Mouse (Mus musculus): ENCODE results near the gene Mrps17. TPM values are rescaled to one million over a fixed set of nuclear protein-coding genes. Genes with fewer than 3 reads are reported as not detected.
A peak's percentile ranks its signal among the peaks of the same experiment; 100 is the strongest.

The Mrps17 gene
- polyA plus RNA-seq, 1 experiment from 2014 or later = 240 TPM

GRCm38 (mm10) chr5:129729286-129729685 lies 14.0 kb downstream of the Mrps17 start:
- Histone ChIP-seq H3K4me2 (ENCODE audit: low read length) (no peak overlapping the region), H3K4me1 (ENCODE audit: control insufficient read depth, insufficient read depth, low read length) (peaks cover 8% of the 10 kb centered on the region), H3K4me3 (ENCODE audit: low read depth, low read length) (no peak overlapping the region), H3K27me3 (replicated peaks; ENCODE audit: control insufficient read depth, insufficient read depth, low read length) (no peaks in the 10 kb centered on the region), H3K9ac (ENCODE audit: low read length) (no peak overlapping the region), H3K36me3 (ENCODE audit: control insufficient read depth, insufficient read depth, low read length) (no peaks in the 10 kb centered on the region), H3K27ac (ENCODE audit: low read depth, low read length) (no peak overlapping the region), H3K9me3 (replicated peaks; ENCODE audit: control insufficient read depth, low read length) (no peaks in the 10 kb centered on the region)
- ATAC-seq = no peak
- DNase-seq (ENCODE audit: low spot score) = no peak
- 75% methylated on average over 11 of the region's 11 CpGs for WGBS

- DNase-seq (ENCODE audit: low spot score) = no peak
- Histone ChIP-seq H3K27ac (ENCODE audit: low read depth, low read length) (no peak overlapping the region), H3K4me2 (ENCODE audit: low read length) (no peak overlapping the region), H3K27me3 (replicated peaks; ENCODE audit: control insufficient read depth, insufficient read depth, low read length) (no peaks in the 10 kb centered on the region), H3K9me3 (replicated peaks; ENCODE audit: control insufficient read depth, low read length) (no peaks in the 10 kb centered on the region), H3K4me3 (ENCODE audit: low read depth, low read length) (no peak overlapping the region), H3K4me1 (ENCODE audit: control insufficient read depth, insufficient read depth, low read length) (peaks cover 8% of the 10 kb centered on the region), H3K9ac (ENCODE audit: low read length) (no peak overlapping the region; the same call in 1 of the 2 replicates), H3K36me3 (ENCODE audit: control insufficient read depth, insufficient read depth, low read length) (no peaks in the 10 kb centered on the region)
- WGBS = 87% methylated on average over 11 of the region's 11 CpGs
- no peak for ATAC-seq
Measured at GRCm38 (mm10) chr5:129730344-129730743, 15.0 kb downstream of the Mrps17 start.

DNA sequence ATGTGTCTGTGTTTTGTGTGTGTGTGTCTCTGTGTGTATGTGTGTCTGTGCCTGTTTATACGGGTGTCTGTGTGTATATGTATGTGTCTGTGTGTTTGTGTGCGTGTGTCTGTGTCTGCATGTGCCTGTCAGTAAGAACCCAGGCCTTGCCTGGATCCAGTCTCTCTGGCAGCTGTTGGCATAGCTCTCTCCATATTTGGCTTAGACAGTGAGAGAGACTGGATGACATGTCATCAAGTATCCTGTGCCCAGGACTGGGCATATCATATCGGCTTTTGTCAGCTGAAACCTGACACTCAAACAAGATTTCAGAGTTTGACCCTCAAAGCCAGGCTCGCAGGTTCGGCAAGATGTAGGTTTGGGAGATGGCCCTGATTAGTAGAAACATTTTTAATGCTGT lies 15.7 kb downstream of the Mrps17 start:
- DNase-seq (ENCODE audit: low spot score) = no peak
- Histone ChIP-seq H3K27ac (ENCODE audit: low read depth, low read length) (no peak overlapping the region), H3K9me3 (replicated peaks; ENCODE audit: control insufficient read depth, low read length) (no peaks in the 10 kb centered on the region), H3K27me3 (replicated peaks; ENCODE audit: control insufficient read depth, insufficient read depth, low read length) (no peaks in the 10 kb centered on the region), H3K36me3 (ENCODE audit: control insufficient read depth, insufficient read depth, low read length) (no peaks in the 10 kb centered on the region), H3K9ac (ENCODE audit: low read length) (no peak overlapping the region), H3K4me2 (ENCODE audit: low read length) (no peak overlapping the region), H3K4me3 (ENCODE audit: low read depth, low read length) (no peak overlapping the region), H3K4me1 (ENCODE audit: control insufficient read depth, insufficient read depth, low read length) (peaks cover 5% of the 10 kb centered on the region)
- 90% methylated on average over 5 of the region's 5 CpGs for WGBS
- no peak for ATAC-seq

DNA sequence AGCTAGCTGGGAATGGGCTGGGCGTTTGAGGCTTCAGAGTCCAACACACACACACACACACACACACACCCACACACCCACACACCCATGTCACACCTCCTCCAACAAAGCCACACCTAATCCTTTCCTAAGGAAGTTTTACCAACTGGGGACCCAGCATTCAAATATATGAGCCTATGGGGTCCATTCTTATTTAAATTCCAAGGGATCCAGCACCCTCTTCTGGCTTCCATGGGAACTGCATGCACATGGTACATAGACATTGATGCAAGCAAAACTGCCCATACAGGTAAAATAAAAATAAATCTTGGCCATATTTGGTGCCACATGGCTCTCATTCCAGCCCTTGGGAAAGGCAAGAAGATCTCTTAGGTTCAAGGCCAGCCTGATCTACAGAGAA lies 25.7 kb downstream of the Mrps17 start:
- Histone ChIP-seq H3K27ac (ENCODE audit: low read depth, low read length) (no peak overlapping the region), H3K4me3 (ENCODE audit: low read depth, low read length) (no peak overlapping the region), H3K4me2 (ENCODE audit: low read length) (no peak overlapping the region), H3K27me3 (replicated peaks; ENCODE audit: control insufficient read depth, insufficient read depth, low read length) (no peaks in the 10 kb centered on the region), H3K9me3 (replicated peaks; ENCODE audit: control insufficient read depth, low read length) (no peaks in the 10 kb centered on the region), H3K9ac (ENCODE audit: low read length) (no peak overlapping the region), H3K4me1 (ENCODE audit: control insufficient read depth, insufficient read depth, low read length) (no peaks in the 10 kb centered on the region), H3K36me3 (ENCODE audit: control insufficient read depth, insufficient read depth, low read length) (peaks cover 21% of the 10 kb centered on the region)
- WGBS = 100% methylated on average over 1 of the region's 1 CpGs
- no peak for ATAC-seq
- DNase-seq (ENCODE audit: low spot score) = peak; percentile 59

DNA sequence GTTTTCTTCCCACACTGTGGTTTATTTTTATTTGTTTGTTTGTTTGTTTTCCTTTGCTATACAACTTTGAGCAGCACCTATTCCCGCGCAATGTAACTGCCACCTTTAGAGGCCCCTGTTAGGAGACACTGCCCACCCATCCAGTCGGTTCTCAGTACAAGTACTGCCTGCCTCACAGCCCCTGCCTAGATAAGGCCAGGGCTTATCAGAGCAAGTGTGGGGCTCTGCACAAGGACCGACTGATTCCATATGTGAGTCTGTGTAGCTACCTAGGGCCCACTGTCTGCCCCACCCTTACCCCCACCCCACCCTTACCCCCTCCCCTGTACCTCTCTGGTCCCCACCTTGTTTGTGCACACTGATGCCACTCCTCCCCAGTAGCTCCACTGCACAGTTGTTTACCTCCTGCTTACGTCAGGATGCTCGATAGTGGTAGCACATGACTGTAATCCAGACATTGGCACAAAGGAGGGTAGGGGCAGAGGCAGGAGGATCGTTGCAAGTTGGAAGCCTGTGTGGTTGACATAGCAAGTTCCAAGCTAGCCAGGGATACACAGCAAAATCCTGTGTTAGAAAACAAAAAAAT lies 27.7 kb downstream of the Mrps17 start:
- DNase-seq (ENCODE audit: low spot score) = no peak
- 91% methylated on average over 7 of the region's 7 CpGs for WGBS
- no peaks in the 10 kb centered on the region for H3K27me3 ChIP-seq (replicated peaks; ENCODE audit: control insufficient read depth, insufficient read depth, low read length)
- peaks cover 32% of the 10 kb centered on the region for H3K36me3 ChIP-seq (ENCODE audit: control insufficient read depth, insufficient read depth, low read length)
- no peaks in the 10 kb centered on the region for H3K9me3 ChIP-seq (replicated peaks; ENCODE audit: control insufficient read depth, low read length)
- no peak for ATAC-seq
- no peaks in the 10 kb centered on the region for H3K4me1 ChIP-seq (ENCODE audit: control insufficient read depth, insufficient read depth, low read length)
- no peak overlapping the region for H3K4me3 ChIP-seq (ENCODE audit: low read depth, low read length)
- H3K4me2 ChIP-seq (ENCODE audit: low read length) = no peak overlapping the region
- H3K27ac ChIP-seq (ENCODE audit: low read depth, low read length) = no peak overlapping the region
- no peak overlapping the region for H3K9ac ChIP-seq (ENCODE audit: low read length)

DNA sequence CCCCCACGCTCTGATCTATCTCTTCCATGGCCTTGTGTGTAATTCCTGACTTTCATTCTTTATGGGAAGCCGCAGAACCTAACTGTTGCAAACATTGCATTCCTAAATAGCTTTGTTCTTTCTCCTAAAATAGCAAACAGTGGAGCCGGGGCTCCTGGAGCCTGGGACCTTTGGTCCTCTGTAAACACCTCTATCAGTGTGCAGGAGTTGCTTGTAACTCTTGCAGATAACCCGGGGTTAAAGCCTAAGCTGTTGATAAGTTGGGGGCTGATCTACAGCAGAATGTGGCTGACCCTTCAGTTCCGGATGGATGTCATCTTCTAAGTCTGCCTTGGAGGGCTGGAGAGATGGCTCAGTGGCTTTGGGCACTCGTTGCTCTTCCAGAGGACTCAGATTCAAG lies 28.8 kb downstream of the Mrps17 start:
- H3K36me3 ChIP-seq (ENCODE audit: control insufficient read depth, insufficient read depth, low read length) = peaks cover 42% of the 10 kb centered on the region
- H3K27me3 ChIP-seq (replicated peaks; ENCODE audit: control insufficient read depth, insufficient read depth, low read length) = no peaks in the 10 kb centered on the region

GRCm38 (mm10) chr5:129756886-129757285 lies 41.6 kb downstream of the Mrps17 start:
- Histone ChIP-seq H3K4me3 (ENCODE audit: low read depth, low read length) (no peak overlapping the region), H3K9me3 (replicated peaks; ENCODE audit: control insufficient read depth, low read length) (no peaks in the 10 kb centered on the region), H3K9ac (ENCODE audit: low read length) (no peak overlapping the region), H3K4me1 (ENCODE audit: control insufficient read depth, insufficient read depth, low read length) (peaks cover 7% of the 10 kb centered on the region; the same call in 1 of the 2 replicates), H3K27me3 (replicated peaks; ENCODE audit: control insufficient read depth, insufficient read depth, low read length) (no peaks in the 10 kb centered on the region), H3K27ac (ENCODE audit: low read depth, low read length) (no peak overlapping the region), H3K4me2 (ENCODE audit: low read length) (no peak overlapping the region), H3K36me3 (ENCODE audit: control insufficient read depth, insufficient read depth, low read length) (peaks cover 37% of the 10 kb centered on the region)
- DNase-seq (ENCODE audit: low spot score) (no peak), ATAC-seq (no peak)
- WGBS = 93% methylated on average over 20 of the region's 20 CpGs

More for the DNA sequence above, 28.8 kb downstream of the Mrps17 start:
- Histone ChIP-seq H3K4me2 (ENCODE audit: low read length) (no peak overlapping the region), H3K4me3 (ENCODE audit: low read depth, low read length) (no peak overlapping the region), H3K4me1 (ENCODE audit: control insufficient read depth, insufficient read depth, low read length) (no peaks in the 10 kb centered on the region), H3K9ac (ENCODE audit: low read length) (no peak overlapping the region), H3K27ac (ENCODE audit: low read depth, low read length) (no peak overlapping the region), H3K9me3 (replicated peaks; ENCODE audit: control insufficient read depth, low read length) (no peaks in the 10 kb centered on the region)
- ATAC-seq (no peak), DNase-seq (ENCODE audit: low spot score) (no peak)
- WGBS = 86% methylated on average over 6 of the region's 6 CpGs

GRCm38 (mm10) chr5:129759929-129760480 lies 44.7 kb downstream of the Mrps17 start:
- Histone ChIP-seq H3K27me3 (replicated peaks; ENCODE audit: control insufficient read depth, insufficient read depth, low read length) (no peaks in the 10 kb centered on the region), H3K4me1 (ENCODE audit: control insufficient read depth, insufficient read depth, low read length) (peaks cover 10% of the 10 kb centered on the region; the same call in 1 of the 2 replicates), H3K9me3 (replicated peaks; ENCODE audit: control insufficient read depth, low read length) (no peaks in the 10 kb centered on the region), H3K4me2 (ENCODE audit: low read length) (no peak overlapping the region), H3K36me3 (ENCODE audit: control insufficient read depth, insufficient read depth, low read length) (peaks cover 25% of the 10 kb centered on the region), H3K27ac (ENCODE audit: low read depth, low read length) (no peak overlapping the region), H3K9ac (ENCODE audit: low read length) (no peak overlapping the region), H3K4me3 (ENCODE audit: low read depth, low read length) (no peak overlapping the region)
- DNase-seq (ENCODE audit: low spot score) (no peak), ATAC-seq (no peak)
- 91% methylated on average over 13 of the region's 13 CpGs for whole genome bisulfite sequencing

GRCm38 (mm10) chr5:129761865-129762540 lies 46.7 kb downstream of the Mrps17 start:
- peaks cover 10% of the 10 kb centered on the region; the same call in 1 of the 2 replicates for H3K4me1 ChIP-seq (ENCODE audit: control insufficient read depth, insufficient read depth, low read length)
- no peaks in the 10 kb centered on the region for H3K27me3 ChIP-seq (replicated peaks; ENCODE audit: control insufficient read depth, insufficient read depth, low read length)
- H3K27ac ChIP-seq (ENCODE audit: low read depth, low read length) = peak overlapping the region; percentile 90
- peaks cover 15% of the 10 kb centered on the region; the same call in 1 of the 2 replicates for H3K36me3 ChIP-seq (ENCODE audit: control insufficient read depth, insufficient read depth, low read length)
- DNase-seq (ENCODE audit: low spot score) = peak; percentile 87
- H3K9me3 ChIP-seq (replicated peaks; ENCODE audit: control insufficient read depth, low read length) = no peaks in the 10 kb centered on the region
- peak; percentile 94 for ATAC-seq
- 22% methylated on average over 18 of the region's 18 CpGs for WGBS
- no peak overlapping the region; the same call in 1 of the 2 replicates for H3K4me2 ChIP-seq (ENCODE audit: low read length)
- no peak overlapping the region; the same call in 1 of the 2 replicates for H3K9ac ChIP-seq (ENCODE audit: low read length)
- no peak overlapping the region for H3K4me3 ChIP-seq (ENCODE audit: low read depth, low read length)
